Mouse (Mus musculus) heart, adult 11 months (tissue): ENCODE results near the gene Rftn1.
A peak's percentile ranks its signal among the peaks of the same experiment; 100 is the strongest.

Source experiments
- DNase-seq: peaks from one replicate; pipeline ENCODE4 v3.0.0; 2022

Rftn1 gene

DNA sequence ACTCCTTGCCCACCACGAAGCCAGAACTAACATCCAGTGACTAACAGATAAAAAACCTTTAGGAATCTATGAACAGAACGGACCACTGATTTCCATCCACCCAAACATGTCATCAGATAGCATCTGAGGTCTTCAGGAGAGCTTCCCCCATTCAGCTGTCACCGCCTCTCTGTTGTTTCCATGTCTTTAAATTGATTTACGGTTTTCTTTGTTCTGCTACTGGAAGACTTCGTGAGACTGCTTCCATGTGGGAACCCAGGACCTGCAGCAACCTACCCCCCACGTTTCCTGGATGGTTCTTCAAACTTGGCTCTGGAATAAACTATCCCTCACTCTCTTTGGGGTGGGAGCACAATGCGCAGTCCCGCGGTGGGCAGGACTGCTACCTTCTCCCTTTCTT lies 175.8 kb downstream of the Rftn1 start:
- no peak for DNase-seq

DNA sequence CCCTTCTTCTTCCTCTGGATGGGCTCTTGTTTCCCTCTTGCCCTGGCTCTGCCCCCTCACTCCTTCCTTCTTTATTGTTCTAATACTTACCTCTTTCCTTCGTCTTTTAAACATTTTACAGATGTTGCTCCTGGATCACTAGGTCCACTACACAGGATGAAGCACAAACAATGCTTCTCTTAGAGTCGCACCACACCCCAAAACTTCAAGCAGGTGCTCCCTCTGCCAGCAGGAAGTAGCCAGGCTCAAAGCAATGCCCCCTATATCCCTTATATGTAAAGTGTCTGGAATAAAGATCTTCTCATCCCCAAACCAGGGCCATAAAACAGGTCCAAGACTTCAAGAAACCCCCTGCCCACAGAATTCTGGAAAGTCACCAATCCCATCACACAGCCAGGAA lies 176.6 kb downstream of the Rftn1 start:
- DNase-seq, result peak; percentile 93

DNA sequence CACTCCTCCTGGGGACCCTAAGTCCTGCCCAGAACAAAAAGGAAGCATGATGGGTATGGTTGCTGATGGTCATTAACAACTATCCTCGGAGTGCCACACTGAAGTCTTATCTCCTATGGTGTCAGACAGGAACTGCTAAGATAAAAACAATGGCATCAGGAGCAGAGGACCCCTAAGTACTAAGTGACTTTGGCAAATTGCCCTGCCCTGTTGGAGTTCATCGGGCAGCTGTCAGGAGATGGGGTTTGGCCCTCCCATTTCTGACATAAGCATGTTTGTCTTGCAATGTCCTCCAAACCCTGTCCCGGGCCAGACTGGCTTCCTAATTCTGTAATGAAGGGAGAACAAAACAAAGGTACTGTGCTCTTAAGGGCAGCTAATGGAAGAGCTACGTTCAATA lies 180.4 kb downstream of the Rftn1 start:
- no peak for DNase-seq

DNA sequence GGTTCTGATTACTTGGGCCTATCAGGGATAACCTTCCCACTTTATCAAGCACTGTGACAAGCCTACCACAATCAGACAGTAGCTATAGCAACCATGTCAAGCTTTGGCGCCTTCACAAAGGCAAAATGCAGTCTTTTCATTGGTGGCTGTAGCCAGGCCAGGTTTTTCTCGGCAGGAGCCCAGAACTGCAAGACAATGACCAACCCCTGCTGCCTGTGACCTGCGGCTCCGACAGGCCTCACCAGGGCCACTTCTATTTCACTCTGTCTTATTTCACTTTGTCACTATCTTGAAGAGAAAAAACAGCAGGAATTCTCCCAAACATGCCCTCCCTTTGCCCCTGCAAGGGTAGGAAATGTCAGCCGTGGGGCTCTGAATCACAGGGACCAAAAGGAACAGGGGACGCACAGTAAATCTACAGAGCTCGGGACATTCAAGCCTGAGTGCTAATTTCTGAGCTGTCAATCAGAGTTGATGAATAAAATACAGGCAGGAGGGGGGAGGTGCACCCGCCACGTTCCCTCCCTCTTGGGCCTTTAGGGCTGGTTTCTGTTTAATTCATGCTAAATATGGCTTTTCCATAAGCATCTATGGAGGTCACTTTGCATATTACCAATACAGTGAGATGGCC lies 183.6 kb downstream of the Rftn1 start:
- DNase-seq, result no peak

DNA sequence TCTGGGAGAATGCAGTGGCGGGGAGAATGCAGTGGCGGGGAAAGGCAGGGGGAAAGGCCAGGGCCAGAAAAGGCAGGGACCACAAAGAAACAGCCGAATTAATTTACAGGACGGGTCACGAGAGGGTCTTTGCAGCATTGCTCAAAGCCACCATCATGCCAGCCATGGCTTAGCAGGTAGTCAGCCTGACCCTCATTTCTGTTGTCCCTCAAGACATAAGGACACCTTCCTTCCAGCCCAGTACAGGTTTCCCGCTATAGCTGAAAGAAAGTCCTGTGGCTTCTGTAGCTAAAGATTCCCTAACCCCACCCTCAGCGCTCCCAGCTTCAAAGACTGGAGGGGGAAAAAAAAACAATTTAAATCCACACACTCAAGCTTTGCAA lies 184.1 kb downstream of the Rftn1 start:
- no peak for DNase-seq

DNA sequence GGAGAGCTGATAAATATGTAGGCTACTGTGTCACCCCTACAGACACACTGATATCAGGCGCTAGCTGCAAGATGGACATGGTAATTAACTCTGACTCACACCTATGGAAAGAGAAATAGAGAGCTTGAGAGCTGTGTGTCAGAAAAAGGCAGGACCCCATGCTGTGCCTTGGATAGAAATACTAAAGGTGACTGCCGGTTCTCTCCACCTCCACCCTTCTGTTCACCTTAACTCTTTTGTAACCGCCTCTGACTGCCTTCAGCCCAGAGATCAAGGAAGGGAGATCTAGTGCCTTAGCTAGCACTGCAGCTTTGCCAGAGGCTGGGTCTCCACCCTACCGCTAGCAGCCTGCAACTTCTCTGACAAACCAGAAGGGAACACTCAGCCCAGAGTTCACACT lies 187.3 kb downstream of the Rftn1 start:
- DNase-seq, result no peak

DNA sequence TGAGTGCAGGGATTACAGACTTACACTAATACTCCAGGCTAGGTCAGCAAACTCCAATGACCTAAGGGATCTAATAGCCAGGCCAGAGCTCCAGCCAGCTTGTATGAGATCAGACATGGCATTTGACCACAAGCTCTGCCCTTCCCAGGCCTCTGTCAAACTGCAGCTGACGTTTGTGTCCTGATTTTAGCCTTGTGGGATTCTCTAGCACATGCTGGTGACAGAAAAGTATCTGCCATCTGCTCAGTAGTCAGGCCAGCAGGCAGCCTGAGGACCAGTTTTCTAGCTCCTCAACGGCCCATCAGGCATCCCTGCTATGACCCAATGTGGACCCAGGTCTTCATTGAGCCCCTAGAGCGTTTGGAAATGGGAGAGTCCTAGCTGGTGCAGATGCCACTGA lies 188.3 kb downstream of the Rftn1 start:
- DNase-seq, result no peak

DNA sequence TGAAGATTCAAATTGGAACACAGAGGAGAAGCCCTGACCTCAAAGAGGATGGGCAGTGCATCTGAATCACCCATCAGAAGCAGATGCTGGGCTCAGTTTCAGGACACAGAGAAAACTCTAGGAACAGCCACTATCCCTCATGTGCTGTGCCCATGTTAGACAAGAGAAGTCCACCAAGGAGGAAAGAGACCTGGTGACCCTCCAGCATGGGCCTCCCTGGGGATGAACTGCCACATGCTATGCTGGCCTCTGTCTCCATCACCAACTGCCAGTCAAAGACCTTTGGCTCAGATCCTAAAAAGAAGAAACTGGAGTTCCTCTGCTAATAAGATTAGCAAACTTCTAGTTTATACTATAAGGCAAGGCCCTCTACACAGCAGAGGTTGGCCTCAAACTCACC lies 188.7 kb downstream of the Rftn1 start:
- DNase-seq, result no peak

DNA sequence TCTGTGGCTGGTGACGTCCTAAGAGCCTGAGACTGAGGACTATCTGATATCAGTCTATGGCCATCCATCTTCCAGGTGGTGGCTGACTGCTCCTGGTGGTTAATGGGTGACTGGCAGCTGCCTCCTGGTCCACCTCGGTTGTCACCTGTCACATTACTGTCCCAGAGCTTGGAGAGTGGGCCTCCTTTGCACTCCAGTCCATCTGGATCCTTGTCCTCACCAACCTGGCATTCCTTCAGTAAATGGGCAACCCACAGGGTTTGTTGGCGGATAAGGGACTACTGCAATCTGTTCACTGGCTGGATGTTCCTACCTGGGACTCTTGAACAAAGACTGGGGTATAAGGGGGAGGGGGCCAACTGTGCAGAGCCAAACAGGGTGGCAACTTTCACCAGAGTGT lies 189.9 kb downstream of the Rftn1 start:
- no peak for DNase-seq

DNA sequence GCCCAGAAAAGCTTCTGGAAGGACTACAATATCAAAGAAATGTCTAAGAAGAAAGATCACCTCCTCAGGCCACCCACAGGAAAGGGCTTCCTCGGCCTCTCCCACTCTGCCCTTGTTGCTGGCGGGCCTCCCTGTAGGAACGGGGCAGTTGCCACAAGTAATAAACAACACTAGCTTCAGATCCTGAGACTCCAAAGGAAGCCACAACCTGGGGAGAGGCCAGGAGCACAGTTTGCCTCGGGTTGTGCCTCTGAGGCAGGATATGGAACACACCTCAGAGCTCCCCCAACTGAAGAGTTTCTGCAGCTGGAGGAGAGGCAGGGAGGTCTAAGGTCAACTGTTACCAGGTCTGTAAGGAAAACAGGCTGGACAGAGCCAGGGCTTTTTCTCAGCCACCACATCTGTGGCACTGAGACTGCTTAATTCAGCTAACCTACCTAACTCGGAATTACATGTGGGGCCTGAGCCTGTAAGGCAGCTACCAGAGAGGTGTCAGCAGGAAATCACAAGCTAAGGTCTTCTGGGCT lies 193.8 kb downstream of the Rftn1 start:
- DNase-seq, result peak; percentile 97

DNA sequence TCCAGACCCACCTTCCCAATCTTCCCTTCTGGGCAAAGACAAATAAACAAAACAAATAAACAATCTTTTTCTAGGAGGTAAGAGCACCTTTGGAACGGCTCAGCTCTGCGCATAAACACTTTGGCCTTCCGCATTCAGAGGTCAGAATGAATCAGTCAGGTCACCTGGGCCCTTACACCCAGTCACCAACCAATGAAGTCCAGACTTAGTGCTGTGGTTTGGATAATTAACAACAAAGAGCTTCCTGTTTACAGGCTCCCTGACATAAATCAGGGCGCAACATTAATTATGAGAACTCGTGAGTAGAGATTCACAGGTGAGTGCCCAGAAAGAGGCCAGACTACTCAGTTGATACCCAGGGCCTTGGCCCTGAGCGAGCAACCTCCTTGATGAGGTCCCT lies 194.4 kb downstream of the Rftn1 start:
- peak; percentile 84 for DNase-seq

DNA sequence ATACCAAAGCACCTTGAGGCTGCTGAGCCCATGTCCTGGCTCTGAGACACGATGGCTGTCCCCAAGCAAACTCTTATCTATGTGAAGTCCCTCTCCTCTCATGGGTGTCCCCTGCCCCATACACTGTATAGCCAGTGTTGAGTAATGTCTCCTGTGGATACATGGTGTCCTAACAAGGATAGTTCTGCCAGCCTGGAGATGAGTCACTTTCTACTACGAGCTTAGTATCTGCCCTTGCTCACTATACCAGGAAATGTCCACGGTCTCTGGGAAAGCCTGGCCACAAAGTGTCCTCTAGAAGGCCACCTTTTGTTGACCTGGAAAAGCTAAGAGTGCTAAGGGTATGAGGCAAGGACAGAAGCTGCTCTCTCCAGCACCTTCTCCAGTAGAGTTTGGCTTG lies 195.2 kb downstream of the Rftn1 start:
- DNase-seq, result peak; percentile 60

DNA sequence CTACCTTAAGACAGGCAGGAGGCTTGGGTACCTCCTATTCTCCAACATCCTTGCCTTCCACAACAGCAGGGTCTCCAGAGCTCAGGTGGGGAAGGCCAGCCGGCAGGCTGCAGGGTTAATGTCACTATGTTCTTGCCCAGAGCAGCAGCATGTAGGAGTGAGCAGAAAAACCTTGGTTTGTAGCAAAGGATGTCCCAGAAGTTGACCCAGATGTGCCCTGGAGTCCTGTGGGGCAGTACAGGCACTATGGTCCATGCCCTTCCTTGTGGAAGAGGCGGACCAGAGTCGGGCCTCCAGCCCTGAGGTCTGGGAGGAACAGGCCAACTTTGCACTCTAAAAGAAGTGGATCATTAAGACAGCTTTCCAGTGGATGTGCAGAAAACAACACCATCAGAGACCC lies 196.8 kb downstream of the Rftn1 start:
- DNase-seq, result peak; percentile 74

DNA sequence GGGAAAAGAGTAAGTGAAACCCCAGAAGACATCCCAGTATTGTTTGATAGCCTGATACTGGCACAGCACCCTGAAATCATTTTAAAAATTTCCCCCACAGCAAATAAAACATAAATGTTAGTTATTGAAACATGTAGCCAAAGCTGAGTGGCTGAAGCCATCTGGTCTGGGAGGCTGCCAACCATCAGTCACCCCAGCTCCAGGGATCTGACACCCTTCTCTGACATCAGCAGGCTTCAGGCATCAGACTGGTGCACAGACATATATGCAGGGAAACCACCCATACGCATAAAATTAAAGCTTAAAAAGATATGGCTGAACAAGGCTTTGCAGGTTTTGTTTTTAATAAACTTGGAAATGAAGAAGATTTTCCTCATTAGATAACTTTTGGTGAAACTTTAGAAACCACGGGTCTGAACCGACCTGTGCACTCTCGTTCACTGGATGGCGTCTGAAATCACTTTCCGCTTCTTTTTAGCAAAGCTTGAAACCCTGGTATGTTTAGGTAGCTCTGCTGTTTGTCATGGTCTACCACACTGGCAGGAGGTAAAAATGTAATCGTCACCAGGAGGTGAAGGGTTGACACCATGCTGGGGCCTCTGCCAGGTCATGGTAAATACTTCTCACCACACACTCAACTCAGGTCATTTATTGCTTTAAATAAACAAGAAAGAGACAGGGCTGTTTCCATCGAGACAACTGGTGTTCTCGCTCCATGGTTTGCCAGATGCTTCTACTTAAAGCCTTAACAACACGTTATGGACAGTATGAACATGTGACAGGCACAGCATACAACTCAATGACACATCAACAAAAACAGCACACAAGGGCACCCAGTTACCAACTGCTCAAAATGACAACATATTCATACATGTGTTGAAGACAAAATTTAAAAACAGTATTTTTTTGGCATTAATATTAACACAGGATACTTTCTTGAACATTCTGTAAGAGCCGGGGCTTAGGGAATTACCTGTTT lies 197.6 kb downstream of the Rftn1 start:
- peak; percentile 55 for DNase-seq

DNA sequence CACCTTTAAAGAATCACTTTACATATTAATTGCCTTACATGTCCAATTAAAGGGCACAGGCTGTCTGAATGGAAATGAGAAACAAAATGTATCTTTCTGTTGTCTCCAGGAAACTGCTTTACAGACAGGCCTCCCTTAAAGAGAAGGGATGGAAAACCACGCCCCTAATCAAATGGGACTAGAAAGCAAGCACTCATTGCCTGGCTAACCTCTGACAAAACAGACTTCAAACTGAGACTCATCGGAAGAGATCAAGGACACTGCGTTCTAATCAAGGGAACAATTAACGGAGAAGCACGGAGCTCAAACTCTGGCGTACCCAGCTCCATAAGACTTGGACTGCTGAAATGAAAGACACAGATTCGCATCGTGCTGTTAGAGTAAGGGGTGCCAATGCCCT lies 200.9 kb downstream of the Rftn1 start:
- peak; percentile 52 for DNase-seq

DNA sequence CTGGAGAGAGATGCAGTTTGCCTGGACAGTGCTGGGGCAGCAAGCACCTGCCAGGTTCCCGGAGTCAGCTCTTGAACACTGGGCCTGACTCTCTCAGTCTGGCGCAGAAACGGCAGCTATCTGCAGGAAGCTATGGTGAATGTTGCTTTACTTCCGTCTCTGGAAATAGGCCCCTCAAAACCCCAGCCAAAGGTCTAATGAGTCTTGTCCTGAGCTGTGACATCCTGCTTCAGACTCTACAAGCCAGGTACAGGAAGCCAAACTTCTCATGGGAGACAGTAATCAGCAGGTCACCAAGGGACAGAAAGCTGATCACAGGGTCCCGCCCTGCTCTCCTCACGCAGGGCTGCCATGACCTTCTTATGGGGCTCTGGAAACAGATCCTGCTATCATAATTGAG lies 203.4 kb downstream of the Rftn1 start:
- peak; percentile 98 for DNase-seq

DNA sequence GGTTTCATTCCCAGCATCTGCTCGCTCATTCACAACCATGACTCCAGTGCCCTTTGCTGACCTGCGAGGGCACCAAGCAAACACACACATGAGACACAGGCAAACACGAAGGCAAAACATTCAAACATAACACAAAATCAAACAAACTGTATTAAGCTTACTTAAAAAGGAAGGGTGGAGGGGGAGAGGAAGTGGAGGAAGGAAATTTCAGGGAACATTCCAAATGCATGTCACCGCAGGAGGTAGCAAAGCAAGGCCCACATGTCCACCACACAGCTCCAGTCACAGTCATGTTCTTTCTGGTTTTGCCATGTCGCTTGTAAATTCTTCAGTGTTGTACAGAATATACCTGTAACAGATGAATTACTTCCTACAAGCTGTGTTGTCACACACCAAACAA lies 207.0 kb downstream of the Rftn1 start:
- peak; percentile 60 for DNase-seq

DNA sequence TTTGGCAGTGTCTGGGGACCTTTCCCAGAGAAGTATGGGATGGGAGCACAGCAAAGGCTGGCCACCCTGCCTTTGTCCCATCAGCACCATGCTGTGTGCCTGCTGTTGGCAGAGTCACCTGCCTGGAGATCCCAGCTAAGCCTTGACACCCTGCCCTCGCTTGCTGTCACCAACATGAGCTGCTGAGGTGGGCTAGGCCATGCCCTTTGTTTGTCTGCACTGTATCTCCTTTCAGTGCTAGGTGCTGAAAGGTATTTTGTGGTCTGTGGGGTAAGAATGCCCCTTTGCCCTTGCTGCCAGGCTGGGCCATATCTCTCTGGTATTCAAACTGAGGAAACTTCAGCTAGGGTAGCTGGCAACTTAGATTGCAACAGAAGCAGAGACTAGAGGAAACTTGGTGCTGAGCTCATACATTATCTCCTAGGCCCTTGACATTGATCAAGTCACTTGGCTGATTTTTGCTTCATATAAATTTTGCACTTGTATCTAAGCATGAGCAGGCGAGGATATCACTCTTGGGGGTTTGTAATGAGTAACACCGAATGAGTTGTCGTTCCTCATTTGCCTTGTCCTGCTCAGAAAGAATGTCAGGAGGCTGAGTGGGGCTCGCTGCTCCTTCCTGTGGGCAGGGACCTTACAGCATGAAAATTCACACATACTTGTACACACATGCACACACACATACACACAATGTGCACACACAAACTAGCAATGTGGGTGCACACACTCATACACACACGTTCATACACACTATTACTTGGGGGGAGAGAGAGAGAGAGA lies 207.7 kb downstream of the Rftn1 start:
- DNase-seq, result peak; percentile 95

DNA sequence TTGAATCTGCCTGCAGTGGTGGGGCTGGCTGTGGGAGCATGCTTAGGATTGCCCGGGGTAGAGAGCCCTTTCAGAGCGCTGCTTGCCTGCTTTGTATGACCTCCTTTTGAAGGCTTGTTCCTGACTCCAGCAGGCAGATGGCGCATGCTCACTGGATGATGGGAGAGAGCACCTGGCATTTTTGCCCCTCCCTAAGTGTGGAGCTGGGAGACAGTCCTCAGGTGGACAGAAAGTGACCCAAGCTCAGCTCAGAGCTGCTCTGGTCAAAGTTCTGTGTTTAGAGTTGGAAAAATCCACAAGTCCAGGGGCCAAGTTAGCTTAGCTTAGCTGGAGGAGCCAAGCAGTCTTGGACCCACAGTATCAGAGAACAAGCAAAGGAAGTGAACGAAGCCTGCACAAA lies 208.9 kb downstream of the Rftn1 start:
- DNase-seq, result peak; percentile 76

DNA sequence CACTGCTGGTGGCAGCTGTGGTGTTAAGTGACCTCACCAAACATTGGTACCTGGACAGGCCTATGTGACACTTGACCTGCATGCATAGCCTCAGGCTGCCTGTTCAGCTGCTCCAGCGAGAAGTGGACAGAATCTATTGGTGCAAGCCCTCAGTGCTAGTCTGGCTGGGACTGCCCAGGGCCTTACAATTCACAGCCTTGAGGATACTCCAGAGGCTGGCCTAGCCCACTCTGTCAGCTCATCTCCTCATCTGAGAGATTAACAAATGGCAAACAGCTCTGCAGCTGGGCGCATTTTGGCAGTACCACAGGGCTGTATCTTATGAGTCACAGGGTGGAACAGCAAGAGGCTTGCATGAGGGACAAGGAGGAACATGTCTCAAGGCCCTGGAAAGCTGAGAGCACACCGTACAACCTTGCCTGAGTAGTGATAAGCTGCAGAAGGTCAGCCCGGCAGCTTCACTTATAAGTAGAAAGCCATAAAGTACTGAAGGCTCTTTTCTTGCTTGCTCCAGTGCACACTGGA lies 210.7 kb downstream of the Rftn1 start:
- peak; percentile 87 for DNase-seq

DNA sequence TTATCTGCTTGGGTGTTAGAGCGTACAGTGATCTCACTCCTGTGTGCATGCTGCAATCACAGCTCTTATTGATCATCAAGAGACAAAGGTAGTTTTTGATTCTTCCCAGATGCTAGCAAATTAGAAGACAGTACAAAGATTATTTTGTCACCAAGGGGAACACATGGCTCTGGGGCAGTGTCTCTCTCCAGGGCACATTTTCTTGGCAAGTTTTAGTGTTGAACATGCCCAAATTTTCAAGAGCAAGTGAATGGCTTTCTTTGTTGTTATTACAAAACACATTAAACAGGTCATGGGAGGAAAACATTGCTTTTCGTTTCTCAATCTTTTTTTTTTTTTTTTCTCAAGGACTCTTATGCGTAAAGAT lies 213.1 kb downstream of the Rftn1 start:
- DNase-seq, result no peak

DNA sequence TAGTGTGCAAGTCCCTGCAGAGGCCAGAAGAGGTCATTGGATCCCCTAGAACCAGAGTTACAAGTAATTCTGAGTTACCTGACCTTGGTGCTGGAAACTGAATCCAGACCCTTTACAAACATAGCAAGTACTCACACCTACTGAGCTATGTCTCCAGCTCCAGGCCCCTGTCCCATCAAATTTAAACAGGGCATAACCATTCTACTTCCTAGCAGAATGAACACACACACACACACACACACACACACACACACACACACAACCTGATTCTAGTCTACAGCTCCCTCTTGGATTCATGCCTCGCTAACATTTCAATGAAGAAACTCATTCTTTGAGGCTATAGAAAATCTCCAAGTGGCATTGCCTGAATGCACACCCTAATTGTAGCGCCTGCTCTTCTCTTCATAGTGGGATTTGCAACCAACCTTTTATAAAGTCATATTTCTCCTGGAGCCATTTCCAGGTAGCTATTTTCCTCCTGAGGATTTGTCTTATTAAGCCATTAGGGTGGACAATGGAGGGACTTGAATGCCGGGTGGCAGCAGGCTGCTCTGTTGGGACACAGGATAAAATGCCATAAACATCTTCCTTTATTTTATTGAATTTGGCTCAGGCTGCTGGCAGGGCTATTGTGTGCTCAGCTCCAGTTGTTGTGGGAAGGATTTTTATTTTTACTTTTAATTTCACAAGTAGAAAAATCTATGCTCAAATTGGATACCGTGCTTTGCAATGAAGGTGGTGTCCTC lies 213.6 kb downstream of the Rftn1 start:
- peak; percentile 81 for DNase-seq
